Mouse (Mus musculus) brain, embryonic 14.5 days (tissue): ENCODE results near the gene Mcu. TPM values are rescaled to one million over a fixed set of nuclear protein-coding genes. Genes with fewer than 3 reads are reported as not detected.

Source experiments
- DNase-seq: peaks from one replicate; pipeline ENCODE4 v3.0.0-alpha.2; 2011; ENCODE audit warnings: low read depth
- CTCF ChIP-seq: fragments of 200-500 bp; IDR thresholded peaks from 2 replicates; pipeline ENCODE4 v1.5.1; 2012; ENCODE audit warnings: inconsistent platforms, mild to moderate bottlenecking, moderate library complexity, borderline replicate concordance; ENCODE audit not compliant: insufficient read depth, insufficient read length; ENCODE audit errors: extremely low read depth
- POLR2A ChIP-seq: fragments of 200-500 bp; IDR thresholded peaks from 2 replicates; pipeline ENCODE4 v1.6.1; 2012; ENCODE audit warnings: mild to moderate bottlenecking, inconsistent platforms, borderline replicate concordance; ENCODE audit not compliant: poor library complexity, insufficient read depth, insufficient read length, severe bottlenecking; ENCODE audit errors: extremely low read depth
- polyA plus RNA-seq: library from polyadenylated mRNA; depleted of rRNA; stranded (reverse); fragments of >200 nt; gene quantifications from 2 replicates; pipeline ENCODE4 v1.2.3, GENCODE M21; 2012; rRNA removed

Mcu gene
- polyA plus RNA-seq, 1 experiment: 17.3 TPM

GRCm38 (mm10) chr10:59429448-59430135 is 186.9 kb downstream of the Mcu start:
- TF ChIP-seq CTCF (no peak), POLR2A (no peak)

GRCm38 (mm10) chr10:59426371-59426770 is 190.1 kb downstream of the Mcu start:
- TF ChIP-seq POLR2A (no peak), CTCF (no peak)

More at GRCm38 (mm10) chr10:59429448-59430135, 186.9 kb downstream of the Mcu start:
- no peak for DNase-seq

GRCm38 (mm10) chr10:59425369-59425768 is 191.1 kb downstream of the Mcu start:
- peak; percentile 14 for DNase-seq
- TF ChIP-seq POLR2A (no peak), CTCF (no peak)

More at GRCm38 (mm10) chr10:59426371-59426770, 190.1 kb downstream of the Mcu start:
- no peak for DNase-seq

- TF ChIP-seq CTCF (no peak), POLR2A (no peak)
These were observed 192.0 kb downstream of the Mcu start for GRCm38 (mm10) chr10:59424453-59424852.

DNA sequence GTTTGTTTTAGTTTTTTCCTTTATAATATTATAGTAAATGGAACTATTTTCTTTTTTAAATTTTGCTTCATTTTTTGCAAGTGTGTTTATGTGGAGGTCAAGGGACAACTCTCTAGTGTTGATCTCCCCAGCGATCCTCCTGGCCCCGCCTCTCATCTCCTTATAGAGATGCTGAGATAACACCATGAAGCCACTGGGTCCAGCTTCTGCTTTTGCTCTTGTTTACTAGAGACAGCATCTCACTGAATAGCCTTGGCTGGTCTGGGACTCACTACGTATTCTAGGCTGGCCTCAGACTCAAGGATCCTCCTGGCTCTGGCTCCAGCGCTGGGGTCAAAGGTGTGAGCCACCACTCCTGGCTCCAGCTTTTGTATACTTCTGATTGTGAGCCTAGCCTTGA is 197.0 kb downstream of the Mcu start:
- TF ChIP-seq POLR2A: no peak
- TF ChIP-seq CTCF: no peak
- no peak for DNase-seq

More at GRCm38 (mm10) chr10:59424453-59424852, 192.0 kb downstream of the Mcu start:
- DNase-seq: no peak

DNA sequence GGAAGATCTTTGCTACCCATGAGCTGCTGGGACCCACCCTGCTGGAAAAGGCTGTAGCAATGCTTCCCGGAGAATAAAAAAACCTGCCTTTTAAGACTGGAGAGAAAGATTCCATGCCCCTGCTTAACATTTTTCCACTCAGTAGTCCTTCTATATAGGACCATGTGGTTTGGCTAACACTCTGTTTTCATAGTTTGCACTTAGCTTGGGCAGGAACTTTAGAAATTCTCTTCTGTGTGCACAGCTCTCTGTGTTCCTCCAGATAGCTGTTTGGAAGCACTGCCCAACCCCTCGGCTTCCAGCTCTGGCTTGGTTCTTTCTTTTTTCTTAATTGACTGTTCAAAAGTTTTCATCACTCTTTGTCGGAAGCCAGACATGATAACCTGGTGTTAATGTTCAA is 199.9 kb downstream of the Mcu start:
- no peak for DNase-seq

GRCm38 (mm10) chr10:59413711-59414110 is 202.8 kb downstream of the Mcu start:
- DNase-seq: no peak
- TF ChIP-seq POLR2A (no peak), CTCF (peak; percentile 37; the same call in 1 of the 2 replicates)

More for the DNA sequence above, 199.9 kb downstream of the Mcu start:
- TF ChIP-seq CTCF: no peak
- TF ChIP-seq POLR2A: no peak

DNA sequence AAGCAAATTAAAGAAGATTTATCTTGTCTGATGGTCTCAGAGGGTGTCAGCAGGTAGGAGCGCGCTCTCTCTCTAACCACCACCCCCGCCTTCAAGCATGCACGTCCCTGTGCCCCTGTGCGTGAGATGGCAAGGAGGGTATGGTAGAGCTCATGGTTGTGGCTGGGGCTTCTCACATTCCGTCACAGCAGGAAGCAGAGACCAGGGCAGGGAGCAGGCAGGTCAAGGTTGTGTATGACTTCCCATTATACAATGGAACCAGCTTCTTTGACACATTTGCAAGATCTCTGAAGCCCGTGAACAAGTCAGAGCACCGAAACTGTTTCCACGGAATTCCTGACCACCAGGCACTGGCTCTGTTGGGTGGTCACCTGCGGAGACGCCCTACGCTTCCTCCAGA is 206.2 kb downstream of the Mcu start:
- TF ChIP-seq CTCF: no peak
- no peak for DNase-seq

- DNase-seq: no peak
These were observed 208.0 kb downstream of the Mcu start for GRCm38 (mm10) chr10:59408499-59408898.

DNA sequence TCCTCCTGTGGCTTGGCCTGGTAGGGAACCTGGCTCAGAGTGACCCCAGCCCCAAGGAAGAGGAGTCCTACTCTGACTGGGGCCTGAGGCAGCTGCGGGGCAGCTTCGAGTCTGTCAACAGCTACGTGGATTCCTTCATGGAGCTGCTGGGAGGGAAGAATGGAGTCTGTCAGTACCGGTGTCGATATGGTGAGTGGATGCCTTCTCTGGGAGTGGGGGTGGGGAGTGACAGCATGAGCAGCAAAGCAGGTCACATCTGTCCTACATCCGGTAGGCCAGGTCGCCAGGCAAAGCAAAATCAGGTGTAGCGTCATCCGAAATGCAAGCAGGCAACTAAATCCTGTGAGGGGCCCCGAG is 212.7 kb downstream of the Mcu start:
- TF ChIP-seq POLR2A (no peak), CTCF (no peak)

More at GRCm38 (mm10) chr10:59408499-59408898, 208.0 kb downstream of the Mcu start:
- TF ChIP-seq CTCF (no peak), POLR2A (no peak)

DNA sequence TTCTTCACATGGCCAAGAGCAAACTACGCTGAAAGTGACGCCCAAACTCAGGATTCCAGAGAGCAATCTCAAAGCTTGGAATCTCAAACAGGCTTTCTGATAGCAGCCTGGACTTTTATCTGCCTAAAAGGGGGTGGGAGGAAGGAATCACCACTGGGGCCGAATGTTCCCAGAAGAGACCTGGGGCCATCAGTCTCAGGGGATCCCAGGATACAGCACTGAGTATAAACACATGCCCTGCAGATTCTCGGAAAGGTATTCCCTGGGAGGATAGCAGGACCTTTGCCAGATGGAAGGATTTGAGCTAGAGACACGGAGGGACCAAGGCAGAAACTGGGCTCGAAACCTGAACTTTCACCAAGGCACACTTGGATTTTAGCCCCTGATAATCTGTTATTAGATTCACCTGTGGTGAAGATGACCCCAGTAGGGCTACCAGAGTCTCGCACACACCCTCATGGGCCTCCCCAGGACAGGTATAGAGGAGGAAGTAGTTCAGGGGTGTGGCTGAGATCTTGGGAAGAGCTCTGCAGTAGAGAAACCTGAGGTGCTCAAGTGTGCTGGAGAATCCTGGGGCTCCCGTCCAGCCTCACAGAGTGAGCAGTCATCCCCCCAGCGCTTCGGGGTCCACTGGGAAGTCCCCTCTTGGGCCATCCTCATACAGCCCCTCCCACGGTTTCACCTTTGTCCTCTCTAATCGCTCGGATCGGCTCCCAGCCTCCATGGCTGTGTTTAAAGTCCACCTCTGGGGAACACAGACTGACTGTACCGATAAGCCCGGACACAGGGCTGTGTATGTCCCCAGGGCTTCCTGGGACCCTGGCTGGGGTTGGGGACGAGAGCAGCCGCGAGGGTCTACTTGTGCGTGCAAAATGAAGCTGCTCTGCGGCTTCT is 213.3 kb downstream of the Mcu start, which contains the start of gene Pla2g12b:
Gene Pla2g12b, plus strand, starts transcription at position 762 of the 894 bp plus-strand sequence.
- DNase-seq: no peak
- TF ChIP-seq POLR2A: no peak
- no peak for TF ChIP-seq CTCF

More for the DNA sequence above, 212.7 kb downstream of the Mcu start:
- DNase-seq: no peak

Other genes with a start within 250 kb of the Mcu start
- gene Gm10273, start 221.1 kb downstream of the Mcu start, polyA plus RNA-seq: 4.9 and 7.1 TPM in 2 replicates
- 0.08 TPM in 1 of 2 replicates, not detected in the other for gene Pla2g12b, start 213.0 kb downstream of the Mcu start, polyA plus RNA-seq
- 0.42 and 0.50 TPM in 2 replicates for gene Oit3, start 174.9 kb downstream of the Mcu start, polyA plus RNA-seq
- not detected in 2 replicates for gene Gm10322, start 629 bp downstream of the Mcu start, polyA plus RNA-seq
- 73.8 and 77.8 TPM in 2 replicates for gene Micu1, start 85.8 kb upstream of the Mcu start, polyA plus RNA-seq